In the genomic region with DNA sequence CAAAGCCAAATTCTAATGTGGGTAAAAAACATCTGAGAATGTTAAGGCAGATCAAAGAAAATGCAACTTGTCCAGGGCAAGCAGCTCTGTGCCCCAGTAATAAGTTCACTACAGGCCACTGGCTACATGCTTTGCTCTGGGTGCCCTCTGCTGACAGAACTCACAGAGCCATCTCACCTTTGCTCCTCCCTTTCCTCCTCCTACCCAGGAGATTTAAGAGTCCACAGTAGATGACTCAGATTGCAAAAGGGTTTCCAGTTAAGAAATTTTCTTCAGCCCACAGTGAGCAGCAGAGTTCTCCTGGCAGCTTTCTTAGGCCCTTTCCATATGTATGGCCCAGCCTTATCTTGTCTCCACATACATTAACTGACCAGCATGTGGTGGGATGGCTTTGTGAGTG, we compare ENCODE assay signal across 8 mouse cellular contexts.
A peak's percentile ranks its signal among the peaks of the same experiment; 100 is the strongest.
DNase-seq lines count a peak whose midpoint lies in the region; TF ChIP-seq lines count a peak whose summit lies in the region.

No protein-coding gene starts in this region.

- H3K27ac ChIP-seq in thymus, adult 2 months (ENCODE audit: control insufficient read depth, insufficient read depth, low read length), result no peak overlapping the region

- no peaks in the 10 kb centered on the region for H3K27me3 ChIP-seq in thymus, adult 2 months (ENCODE audit: control insufficient read depth, insufficient read depth, low read length)

- TF ChIP-seq CTCF in thymus, adult 2 months (IDR thresholded peaks at IDR 0.05; ENCODE audit: borderline replicate concordance, control insufficient read depth, extremely low read depth, insufficient read depth, low read length, poor library complexity), result no peak

- peak; percentile 40 for DNase-seq in cerebellum, adult 11-12 months
- no peak for DNase-seq in cerebellum, postnatal 4 days (ENCODE audit: low spot score in 2 of 2)
- peak; percentile 18 for DNase-seq in MEL-GATA-1-ER (ENCODE audit: extremely low read depth, low read depth)
- DNase-seq in cerebellum, postnatal 36 days, result peak; percentile 36 to 54
- peak; percentile 76 to 78 for DNase-seq in kidney, adult 8-10 months
- peak; percentile 78 for DNase-seq in lung, postnatal 25 days (ENCODE audit: low spot score)
- no peak for DNase-seq in thymus, adult 2 months
- DNase-seq in retina, postnatal 1 day, result no peak

- no peak overlapping the region for H3K4me3 ChIP-seq in thymus, adult 2 months (ENCODE audit: control insufficient read depth, insufficient read depth, low read length)

- no peaks in the 10 kb centered on the region for H3K4me1 ChIP-seq in thymus, adult 2 months (replicated peaks; ENCODE audit: control insufficient read depth, insufficient read depth, low read length)

- H3K36me3 ChIP-seq in thymus, adult 2 months (ENCODE audit: control insufficient read depth, insufficient read depth, low read length), result no peaks in the 10 kb centered on the region

- TF ChIP-seq POLR2A in thymus, adult 2 months (IDR thresholded peaks at IDR 0.05; ENCODE audit: control insufficient read depth, extremely low read depth, insufficient read depth, low read length, poor library complexity), result no peak

Comparison
In these comparisons a context has a peak if more than half of its experiments do, and no peak if none do; other contexts are left out.
1. DNase-seq: peak in cerebellum, adult 11-12 months (single experiment), MEL-GATA-1-ER (single experiment), cerebellum, postnatal 36 days (2 of 2), kidney, adult 8-10 months (2 of 2) and lung, postnatal 25 days (single experiment); none in cerebellum, postnatal 4 days (0 of 2), thymus, adult 2 months (single experiment) and retina, postnatal 1 day (single experiment).